Comparison of ENCODE assay signal across 8 mouse cellular contexts in genomic region chr11:80508361-80509175, GRCm38 (mm10). TPM values are rescaled to one million over a fixed set of nuclear protein-coding genes. Genes with fewer than 3 reads are reported as not detected.
DNase-seq lines count a peak whose midpoint lies in the region; ATAC-seq and TF ChIP-seq lines count a peak whose summit lies in the region.

No protein-coding gene starts in this region.

- peak overlapping the region; percentile 59 for H3K4me2 ChIP-seq in heart, embryonic 15.5 days

- no peak for TF ChIP-seq POLR2A in brain, embryonic 14.5 days (IDR thresholded peaks at IDR 0.05; ENCODE audit: borderline replicate concordance, extremely low read depth, insufficient read depth, insufficient read length, poor library complexity, severe bottlenecking)

- H3K9ac ChIP-seq in heart, embryonic 15.5 days: peak overlapping the region; percentile 8; the same call in 1 of the 2 replicates

- peak; percentile 55 to 59 for DNase-seq in frontal cortex, postnatal 36 days (ENCODE audit: low spot score in 2 of 2)
- no peak for DNase-seq in frontal cortex, postnatal 14 days (ENCODE audit: low spot score in 2 of 2)
- DNase-seq in brain, embryonic 14.5 days (ENCODE audit: low read depth): peak; percentile 83
- DNase-seq in spleen, postnatal 36 days (ENCODE audit: low spot score in 2 of 2): peak; percentile 84 to 86
- no peak for DNase-seq in adrenal gland, adult (ENCODE audit: inconsistent age in 2 of 2, low spot score in 1 of 2)
- no peak for DNase-seq in frontal cortex, postnatal 25 days (ENCODE audit: low spot score in 2 of 2)

- no peak for TF ChIP-seq CTCF in brain, embryonic 14.5 days (IDR thresholded peaks at IDR 0.05; ENCODE audit: borderline replicate concordance, extremely low read depth, insufficient read depth, insufficient read length)

- no peaks in the 10 kb centered on the region for H3K27me3 ChIP-seq in heart, embryonic 15.5 days

- H3K36me3 ChIP-seq in heart, embryonic 15.5 days: no peaks in the 10 kb centered on the region

- ATAC-seq in heart, embryonic 15.5 days (replicated peaks; ENCODE audit: insufficient number of reproducible peaks, insufficient read depth, low FRiP score, low read depth): no peak
- peak; percentile 59 for ATAC-seq in megakaryocyte progenitor cell, adult 5-6 weeks (replicated peaks; ENCODE audit: poor library complexity)

- H3K4me1 ChIP-seq in heart, embryonic 15.5 days (replicated peaks): peaks cover 24% of the 10 kb centered on the region

- H3K9me3 ChIP-seq in heart, embryonic 15.5 days (replicated peaks): no peaks in the 10 kb centered on the region

- WGBS in heart, embryonic 15.5 days: 18% methylated on average over 19 of the region's 19 CpGs

- peak overlapping the region; percentile 28 for H3K4me3 ChIP-seq in heart, embryonic 15.5 days

- peak overlapping the region; percentile 77 for H3K27ac ChIP-seq in heart, embryonic 15.5 days

RNA-seq across cellular contexts. Expression of gene Cdk5r1, which starts 31.7 kb away (rescaled TPM):
- 327 and 349 TPM in 2 replicates for polyA plus RNA-seq in brain, embryonic 14.5 days (2012; rRNA removed)
- 0.37 and 0.90 TPM in 2 replicates for polyA plus RNA-seq in heart, embryonic 15.5 days (2015; fragmentation: Nextera tagmentation; extraction: Ambion mirVana)
- 5.0 and 5.8 TPM in 2 replicates for total RNA-seq in megakaryocyte progenitor cell, adult 5-6 weeks (2015)
- 5.5 and 5.7 TPM in 2 replicates for total RNA-seq in megakaryocyte progenitor cell, adult 5-6 weeks (2017)

Comparison
In these comparisons a context has a peak if more than half of its experiments do, and no peak if none do; other contexts are left out.
1. DNase-seq: peak in frontal cortex, postnatal 36 days (2 of 2), brain, embryonic 14.5 days (single experiment) and spleen, postnatal 36 days (2 of 2); none in frontal cortex, postnatal 14 days (0 of 2), adrenal gland, adult (0 of 2) and frontal cortex, postnatal 25 days (0 of 2).
2. RNA of gene Cdk5r1, which starts 31.7 kb away (polyA plus RNA-seq): 327 to 349 TPM in brain, embryonic 14.5 days; 0.37 to 0.90 TPM in heart, embryonic 15.5 days; every median in the first group is over 100 times any median in the second.